Mouse (Mus musculus): ENCODE results near the gene Krtap19-2.

Gene Krtap19-2

DNA sequence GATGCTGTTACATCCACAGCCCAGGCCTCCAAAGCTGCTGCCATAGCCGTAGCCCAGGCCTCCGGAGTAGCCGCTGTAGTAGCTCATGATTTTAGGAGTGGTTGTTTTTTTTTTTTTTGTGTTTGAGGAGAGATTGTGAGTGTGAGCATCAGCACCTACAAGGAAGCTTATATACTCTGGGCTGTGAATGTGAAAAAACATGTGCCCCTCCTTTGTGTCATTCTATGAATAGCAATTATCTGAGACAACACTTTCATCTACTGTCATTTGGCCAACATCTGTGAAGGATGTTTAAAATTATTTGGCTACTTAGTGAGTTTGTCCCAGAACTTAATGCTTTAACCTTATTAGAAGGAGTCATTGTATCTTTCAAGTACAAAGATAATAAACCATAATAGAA is at the start of gene Krtap19-2:
TSS of gene Krtap19-2 (minus strand) at position 101 of the 400 bp plus-strand sequence.
- no peak for DNase-seq (ENCODE audit: low spot score)

DNA sequence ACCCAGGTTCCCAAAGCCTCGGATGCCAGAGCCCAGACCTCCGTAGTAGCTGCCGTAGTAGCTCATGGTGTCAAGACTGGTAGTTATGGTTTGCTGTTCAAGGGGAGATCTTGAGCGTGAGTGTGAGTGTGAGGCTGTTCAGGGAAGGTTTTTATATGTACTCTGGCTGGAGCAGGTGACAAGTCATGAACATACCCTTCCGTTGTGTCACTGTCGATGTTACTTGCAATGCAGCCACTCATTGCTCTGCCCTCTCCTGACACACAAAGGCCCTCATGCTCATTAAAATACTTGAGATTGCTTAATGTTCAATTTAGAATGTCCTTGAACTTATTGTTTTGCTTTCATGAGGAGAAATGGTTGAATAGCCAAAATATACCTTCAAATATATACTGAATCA is 22.3 kb upstream of the Krtap19-2 start, which contains the start of gene Krtap19-5:
TSS of gene Krtap19-5 (minus strand) at position 101 of the 400 bp plus-strand sequence.
- no peak for DNase-seq (ENCODE audit: low spot score)

DNA sequence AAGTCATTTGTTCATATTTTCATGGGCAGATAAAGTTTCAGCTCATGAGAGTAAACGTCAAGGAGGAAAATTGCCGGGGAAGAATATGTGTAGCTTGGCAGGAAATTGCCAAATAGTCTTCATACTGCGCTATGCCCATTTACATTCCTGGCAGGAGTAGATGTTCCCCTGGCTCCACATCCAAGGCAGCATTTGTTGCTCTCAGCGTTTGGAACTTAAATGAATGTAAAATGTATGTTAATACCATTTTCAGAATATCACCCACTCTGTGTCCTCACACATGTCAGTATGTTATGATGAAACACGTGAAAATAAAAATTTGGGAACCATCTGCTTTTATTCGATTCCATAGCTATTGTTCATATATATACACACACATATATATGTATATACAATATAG is 12.8 kb upstream of the Krtap19-2 start:
- DNase-seq (ENCODE audit: low spot score), result no peak

DNA sequence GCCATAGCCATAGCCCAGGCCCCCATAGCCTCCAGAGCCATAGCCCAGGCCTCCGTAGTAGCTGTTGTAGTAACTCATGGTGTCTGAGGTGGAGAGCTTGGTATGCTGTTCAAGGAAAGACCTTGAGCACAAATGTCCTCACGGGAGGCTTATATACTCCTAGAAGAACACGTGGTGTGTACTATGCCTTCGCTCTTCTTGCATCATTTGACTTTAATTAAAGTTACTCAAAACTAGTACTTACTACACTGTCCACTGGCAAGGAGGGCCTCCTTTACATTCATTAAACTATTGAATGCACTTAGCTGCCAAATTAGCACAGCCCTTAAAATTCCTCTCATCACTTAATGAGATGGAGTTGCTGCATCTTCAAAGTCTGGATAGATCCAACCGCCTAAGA is 10.9 kb upstream of the Krtap19-2 start, which contains the start of gene Krtap19-4:
TSS of gene Krtap19-4 (minus strand) at position 101 of the 400 bp plus-strand sequence.
- DNase-seq (ENCODE audit: low spot score), result no peak

DNA sequence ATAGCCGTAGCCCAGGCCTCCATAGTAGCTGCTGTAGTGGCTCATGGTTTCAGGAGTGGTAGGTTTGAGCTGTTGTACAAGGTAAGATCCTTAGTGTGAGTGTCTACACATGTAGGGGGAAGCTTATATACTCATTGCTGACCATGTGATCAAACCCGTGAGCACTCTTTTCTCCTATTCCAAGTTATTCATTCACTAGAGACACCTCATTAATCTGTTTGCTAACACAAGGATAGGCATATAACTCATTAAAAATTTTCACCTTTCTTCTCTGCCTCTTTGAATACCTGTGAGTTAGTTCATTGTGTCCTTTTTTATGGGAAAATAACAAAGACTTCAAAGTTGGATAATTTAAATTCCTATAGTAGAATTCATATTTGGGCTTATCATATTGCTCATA is 3.9 kb upstream of the Krtap19-2 start, which contains the start of gene Krtap19-3:
TSS of gene Krtap19-3 (minus strand) at position 101 of the 400 bp plus-strand sequence.
- DNase-seq (ENCODE audit: low spot score), result no peak

GRCm38 (mm10) chr16:88869311-88869710 is 4.8 kb downstream of the Krtap19-2 start, which contains the start of gene Krtap19-1:
TSS of gene Krtap19-1 (minus strand) at chr16:88869411.
- no peak for DNase-seq (ENCODE audit: low spot score)

DNA sequence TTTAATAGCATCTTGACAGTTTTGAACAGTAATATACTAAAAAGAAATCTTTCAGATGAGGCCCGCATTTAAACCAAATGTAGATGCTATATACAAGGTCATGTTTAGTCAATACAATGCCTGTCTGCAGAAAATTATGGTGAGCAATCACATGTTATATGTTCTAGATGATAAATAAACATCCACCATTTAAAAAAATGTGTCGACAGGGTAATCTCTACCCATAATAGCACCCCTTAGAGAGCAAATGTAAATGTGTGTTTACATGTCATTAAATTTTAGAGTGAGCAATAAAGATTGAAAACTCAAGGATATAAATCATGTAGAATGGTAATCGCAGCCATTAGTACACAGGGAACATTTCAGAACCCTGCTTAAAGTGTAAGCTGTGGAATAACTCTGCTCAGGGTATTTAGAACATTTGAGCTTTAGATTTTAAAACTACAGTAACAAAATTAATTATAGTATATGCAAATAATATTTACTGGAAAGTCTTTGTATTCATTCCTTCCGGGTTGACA is 9.1 kb downstream of the Krtap19-2 start:
- no peak for DNase-seq (ENCODE audit: low spot score)

DNA sequence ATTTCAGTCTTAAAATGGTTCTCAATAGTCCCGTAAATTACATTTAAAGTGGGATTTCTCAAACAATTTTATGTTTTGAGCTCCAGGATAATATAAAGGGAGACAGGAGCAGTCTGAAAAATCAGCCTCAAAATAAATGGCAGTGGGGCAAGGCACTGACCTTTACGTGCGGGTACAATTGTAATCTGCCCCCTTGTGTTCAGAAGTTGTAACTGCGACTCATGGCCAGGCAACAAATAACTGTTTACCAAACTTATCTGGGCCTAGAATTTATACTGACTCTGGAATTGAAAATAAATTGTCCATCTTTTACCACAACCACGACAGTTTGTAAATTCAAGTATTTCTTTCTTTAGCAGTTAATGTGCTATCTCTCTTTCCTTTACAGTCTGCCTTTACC is 22.6 kb downstream of the Krtap19-2 start:
- DNase-seq (ENCODE audit: low spot score), result no peak

DNA sequence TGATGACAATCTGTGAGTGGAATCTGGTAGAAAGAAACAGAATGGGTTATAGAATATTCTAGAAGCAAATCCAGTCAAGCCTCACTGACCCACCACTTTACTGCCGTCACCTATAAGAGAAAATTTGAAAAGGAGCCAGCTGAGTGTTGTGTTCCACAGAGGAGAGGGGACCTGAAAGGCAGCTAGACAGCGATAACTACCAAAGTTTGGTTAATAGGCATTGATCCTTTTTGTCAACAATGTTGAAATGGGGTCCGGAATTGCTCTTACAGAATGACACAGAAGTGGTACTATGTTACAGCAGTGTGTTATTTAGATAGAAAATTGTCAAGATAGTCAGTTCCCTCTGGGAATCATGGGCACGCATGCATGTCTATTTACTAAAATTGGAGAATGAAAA is 25.5 kb downstream of the Krtap19-2 start:
- no peak for DNase-seq (ENCODE audit: low spot score)

DNA sequence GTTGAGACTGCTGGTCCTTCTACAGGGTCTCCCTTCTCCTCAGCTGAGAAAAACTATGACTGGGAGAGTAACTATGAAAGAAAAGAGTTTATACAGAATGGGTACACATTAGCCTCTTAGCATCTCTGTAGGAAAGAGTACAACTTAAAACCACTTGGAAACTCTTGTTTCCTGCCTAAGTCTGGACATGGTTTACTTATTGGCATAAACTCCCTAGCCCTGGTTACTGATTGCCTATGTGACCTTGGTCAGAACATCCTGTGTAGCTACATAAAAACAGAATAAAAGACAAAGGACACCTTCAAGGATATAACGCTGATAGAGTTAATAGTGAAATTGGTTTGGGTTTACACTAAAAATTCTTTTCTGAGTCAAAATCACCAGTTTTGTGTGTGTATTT is 26.7 kb downstream of the Krtap19-2 start:
- DNase-seq (ENCODE audit: low spot score), result no peak

GRCm38 (mm10) chr16:88826978-88827377 is 47.1 kb downstream of the Krtap19-2 start:
- DNase-seq (ENCODE audit: low spot score), result no peak

GRCm38 (mm10) chr16:88826095-88826652 is 47.9 kb downstream of the Krtap19-2 start, which contains the start of gene Krtap14:
TSS of gene Krtap14 (minus strand) at chr16:88826145.
- DNase-seq (ENCODE audit: low spot score), result no peak

- DNase-seq (ENCODE audit: low spot score), result no peak
Measured at GRCm38 (mm10) chr16:88823736-88824135, 50.3 kb downstream of the Krtap19-2 start.

Measured in testis, postnatal 14 days (tissue).